Mouse (Mus musculus): ENCODE data around the gene Snrpd2.
"Not testable (repeated sequence)": the region's sequence is repeated elsewhere in the genome, so short reads cannot be mapped to it uniquely, and the experiment has no call there.

Gene Snrpd2

GRCm38 (mm10) chr7:19136168-19136567, 13.4 kb upstream of the Snrpd2 start:
- ChIA-PET POLR2A (interaction anchor here in 2 of 4 experiments (0.6 to 4.9 kb wide), 7 partner anchors 11 to 143 kb away, joined by 3 to 35 read pairs (median 3); partner anchors contain the start of genes Qpctl (in 2 of the 2) and Snrpd2 (in 1 of the 2)), CTCF (interaction anchor here in 3 of 4 experiments (0.5 to 2.1 kb wide), 18 partner anchors 9 to 263 kb away, joined by 3 to 8 read pairs (median 4); partner anchors contain the start of genes Eml2 (in 1 of the 3) and Qpctl (in 1 of the 3))

GRCm38 (mm10) chr7:19136673-19137334, 12.7 kb upstream of the Snrpd2 start:
- CTCF ChIA-PET = interaction anchor here (0.5 to 2.1 kb wide), 30 partner anchors 9 to 791 kb away, joined by 3 to 20 read pairs (median 4); partner anchors contain the start of genes Cd3eap (in 1 of the 4), Eml2 (in 1 of the 4), Fbxo46 (in 1 of the 4) and Ppm1n (in 1 of the 4)
- POLR2A ChIA-PET = interaction anchor here in 3 of 4 experiments (0.7 to 4.9 kb wide), 9 partner anchors 10 to 102 kb away, joined by 3 to 35 read pairs (median 4); partner anchors contain the start of genes Qpctl (in 2 of the 3) and Snrpd2 (in 1 of the 3)

- CTCF ChIA-PET = interaction anchor here (0.6 to 1.9 kb wide), 59 partner anchors 8 to 790 kb away, joined by 3 to 20 read pairs (median 4); partner anchors contain the start of genes Fbxo46 (in 2 of the 4), Cd3eap (in 1 of the 4), Eml2 (in 1 of the 4) and Gm4969 (in 1 of the 4)
Observed at GRCm38 (mm10) chr7:19137380-19137779, 12.1 kb upstream of the Snrpd2 start.

GRCm38 (mm10) chr7:19146793-19147192, 2.7 kb upstream of the Snrpd2 start:
- POLR2A ChIA-PET = interaction anchor here in 2 of 4 experiments (1.0 to 6.6 kb wide), 4 partner anchors 10 to 18 kb away, joined by 3 to 35 read pairs (median 4); no protein-coding TSS in a partner anchor
- CTCF ChIA-PET = interaction anchor here in 2 of 4 experiments (0.6 to 2.8 kb wide), 4 partner anchors 9 to 63 kb away, joined by 3 to 20 read pairs (median 3); partner anchors contain the start of gene Gm4969 (in 1 of the 2)

More at GRCm38 (mm10) chr7:19137380-19137779, 12.1 kb upstream of the Snrpd2 start:
- POLR2A ChIA-PET = interaction anchor here (0.6 to 4.9 kb wide), 18 partner anchors 10 to 807 kb away, joined by 3 to 35 read pairs (median 4); partner anchors contain the start of genes Qpctl (in 2 of the 4) and Snrpd2 (in 1 of the 4)

GRCm38 (mm10) chr7:19147497-19148045, 2.0 kb upstream of the Snrpd2 start:
- ChIA-PET POLR2A (interaction anchor here in 3 of 4 experiments (0.7 to 6.6 kb wide), 7 partner anchors 10 to 155 kb away, joined by 3 to 35 read pairs (median 4); partner anchors contain the start of gene Fbxo46 (in 1 of the 3)), CTCF (interaction anchor here in 2 of 4 experiments (0.6 to 2.8 kb wide), 8 partner anchors 10 to 176 kb away, joined by 3 to 20 read pairs (median 3); no protein-coding TSS in a partner anchor)

GRCm38 (mm10) chr7:19148180-19148874, 1.2 kb upstream of the Snrpd2 start:
- CTCF ChIA-PET = interaction anchor here (0.6 to 2.8 kb wide), 14 partner anchors 11 to 215 kb away, joined by 3 to 20 read pairs (median 4); partner anchors contain the start of genes Fbxo46 (in 1 of the 4) and Gm4969 (in 1 of the 4)
- POLR2A ChIA-PET = interaction anchor here in 3 of 4 experiments (0.6 to 6.6 kb wide), 15 partner anchors 11 to 211 kb away, joined by 3 to 35 read pairs (median 3); partner anchors contain the start of genes Fbxo46 (in 2 of the 3), Cd3eap (in 1 of the 3), Fosb (in 1 of the 3) and Ppp1r13l (in 1 of the 3)

GRCm38 (mm10) chr7:19148875-19149541, 514 bp upstream of the Snrpd2 start, which contains the start of gene Qpctl:
Gene Qpctl (minus strand): TSS chr7:19149291.
- POLR2A ChIA-PET = interaction anchor here in 3 of 4 experiments (0.6 to 6.6 kb wide), 16 partner anchors 12 to 210 kb away, joined by 3 to 35 read pairs (median 3); partner anchors contain the start of genes Cd3eap (in 1 of the 3), Fbxo46 (in 1 of the 3), Fosb (in 1 of the 3) and Ppp1r13l (in 1 of the 3)
- CTCF ChIA-PET = interaction anchor here (0.6 to 2.8 kb wide), 14 partner anchors 11 to 215 kb away, joined by 3 to 20 read pairs (median 4); partner anchors contain the start of genes Fbxo46 (in 1 of the 4) and Gm4969 (in 1 of the 4)

GRCm38 (mm10) chr7:19151121-19151520, 1.6 kb downstream of the Snrpd2 start:
- CTCF ChIA-PET = not testable (repeated sequence)
- POLR2A ChIA-PET = interaction anchor here in 2 of 4 experiments (1.0 to 1.6 kb wide), 2 partner anchors 13 kb away, joined by 3 to 9 read pairs; no protein-coding TSS in a partner anchor

- CTCF ChIA-PET = interaction anchor here in 3 of 4 experiments (0.5 to 1.4 kb wide), 4 partner anchors 9 to 117 kb away, joined by 3 to 8 read pairs (median 4); partner anchors contain the start of gene Dmwd (in 1 of the 3)
Observed at GRCm38 (mm10) chr7:19154796-19155195, 5.3 kb downstream of the Snrpd2 start.

GRCm38 (mm10) chr7:19155825-19156475, 6.4 kb downstream of the Snrpd2 start:
- ChIA-PET CTCF (interaction anchor here (0.5 to 1.6 kb wide), 28 partner anchors 8 to 595 kb away, joined by 3 to 10 read pairs (median 4); partner anchors contain the start of genes Dmwd (in 2 of the 4), Fosb (in 1 of the 4), Gipr (in 1 of the 4) and Gm4969 (in 1 of the 4)), POLR2A (interaction anchor here in 3 of 4 experiments (0.5 to 1.7 kb wide), 19 partner anchors 8 to 590 kb away, joined by 3 to 9 read pairs (median 4); partner anchors contain the start of genes Eml2 (in 1 of the 3), Six5 (in 1 of the 3) and Vasp (in 1 of the 3))

More at GRCm38 (mm10) chr7:19154796-19155195, 5.3 kb downstream of the Snrpd2 start:
- POLR2A ChIA-PET = interaction anchor here in 3 of 4 experiments (0.7 to 1.7 kb wide), 10 partner anchors 10 to 152 kb away, joined by 3 to 9 read pairs (median 4); partner anchors contain the start of gene Six5 (in 1 of the 3)

GRCm38 (mm10) chr7:19157160-19157800, 7.8 kb downstream of the Snrpd2 start:
- ChIA-PET CTCF (interaction anchor here in 2 of 4 experiments (0.8 to 1.7 kb wide), 4 partner anchors 12 to 138 kb away, joined by 3 to 5 read pairs (median 3); partner anchors contain the start of gene Ppm1n (in 1 of the 2)), POLR2A (interaction anchor here in 1 of 4 experiments (1.4 to 1.6 kb wide), 3 partner anchors 9 to 21 kb away, joined by 3 to 5 read pairs (median 4); partner anchors contain the start of genes Eml2 and Gipr)

GRCm38 (mm10) chr7:19158601-19159000, 9.1 kb downstream of the Snrpd2 start:
- POLR2A ChIA-PET = interaction anchor here in 2 of 4 experiments (1.1 to 1.4 kb wide), 2 partner anchors 8 to 13 kb away, joined by 3 read pairs; partner anchors contain the start of gene Gipr (in 1 of the 2)
- CTCF ChIA-PET = interaction anchor here in 2 of 4 experiments (1.1 to 1.7 kb wide), 3 partner anchors 13 to 23 kb away, joined by 3 to 5 read pairs (median 3); no protein-coding TSS in a partner anchor

GRCm38 (mm10) chr7:19159411-19159810, 9.9 kb downstream of the Snrpd2 start:
- ChIA-PET POLR2A (interaction anchor here in 1 of 4 experiments (1.1 kb wide), 1 partner anchor 14 kb away, joined by 3 read pairs; no protein-coding TSS in a partner anchor), CTCF (interaction anchor here in 1 of 4 experiments (0.8 to 1.2 kb wide), 2 partner anchors 19 to 24 kb away, joined by 3 read pairs; no protein-coding TSS in a partner anchor)

GRCm38 (mm10) chr7:19160115-19160514, 10.6 kb downstream of the Snrpd2 start:
- POLR2A ChIA-PET = interaction anchor here in 1 of 4 experiments (0.6 kb wide), 1 partner anchor 67 kb away, joined by 3 read pairs; no protein-coding TSS in a partner anchor
- CTCF ChIA-PET = no interaction called here
